Mouse (Mus musculus): ENCODE measurements around the gene Acaca. TPM values are rescaled to one million over a fixed set of nuclear protein-coding genes. Genes with fewer than 3 reads are reported as not detected.

Gene Acaca
- polyA plus RNA-seq, 1 experiment, result 5.0 TPM

- no peaks in the 10 kb centered on the region for H3K4me1 ChIP-seq (ENCODE audit: control insufficient read depth, insufficient read depth, low read length)
- no peak for TF ChIP-seq POLR2A (IDR thresholded peaks at IDR 0.05; ENCODE audit: borderline replicate concordance, low read depth, low read length)
- no peak for TF ChIP-seq CTCF (IDR thresholded peaks at IDR 0.05; ENCODE audit: low read depth, low read length)
- H3K27ac ChIP-seq (ENCODE audit: insufficient read depth, low read depth, low read length), result no peak overlapping the region
- H3K4me3 ChIP-seq (ENCODE audit: insufficient read depth, low read length), result no peak overlapping the region
Observed at GRCm38 (mm10) chr11:84141752-84142151, 12.3 kb downstream of the Acaca start.

- H3K4me1 ChIP-seq (ENCODE audit: control insufficient read depth, insufficient read depth, low read length), result no peaks in the 10 kb centered on the region
- H3K27ac ChIP-seq (ENCODE audit: insufficient read depth, low read depth, low read length), result no peak overlapping the region
- TF ChIP-seq POLR2A (IDR thresholded peaks at IDR 0.05; ENCODE audit: borderline replicate concordance, low read depth, low read length) (no peak), CTCF (IDR thresholded peaks at IDR 0.05; ENCODE audit: low read depth, low read length) (no peak)
- no peak overlapping the region for H3K4me3 ChIP-seq (ENCODE audit: insufficient read depth, low read length)
Observed at GRCm38 (mm10) chr11:84145201-84145798, 15.8 kb downstream of the Acaca start.

GRCm38 (mm10) chr11:84146081-84146480 is 16.6 kb downstream of the Acaca start:
- H3K27ac ChIP-seq (ENCODE audit: insufficient read depth, low read depth, low read length), result no peak overlapping the region
- H3K4me3 ChIP-seq (ENCODE audit: insufficient read depth, low read length), result no peak overlapping the region
- H3K4me1 ChIP-seq (ENCODE audit: control insufficient read depth, insufficient read depth, low read length), result no peaks in the 10 kb centered on the region
- no peak for TF ChIP-seq POLR2A (IDR thresholded peaks at IDR 0.05; ENCODE audit: borderline replicate concordance, low read depth, low read length)
- TF ChIP-seq CTCF (IDR thresholded peaks at IDR 0.05; ENCODE audit: low read depth, low read length), result no peak

GRCm38 (mm10) chr11:84150884-84151283 is 21.4 kb downstream of the Acaca start:
- TF ChIP-seq CTCF (IDR thresholded peaks at IDR 0.05; ENCODE audit: low read depth, low read length) (peak; percentile 39; the same call in 1 of the 2 replicates), POLR2A (IDR thresholded peaks at IDR 0.05; ENCODE audit: borderline replicate concordance, low read depth, low read length) (no peak)
- Histone ChIP-seq H3K4me1 (ENCODE audit: control insufficient read depth, insufficient read depth, low read length) (no peaks in the 10 kb centered on the region), H3K27ac (ENCODE audit: insufficient read depth, low read depth, low read length) (no peak overlapping the region), H3K4me3 (ENCODE audit: insufficient read depth, low read length) (no peak overlapping the region)

- TF ChIP-seq CTCF (IDR thresholded peaks at IDR 0.05; ENCODE audit: low read depth, low read length) (no peak), POLR2A (IDR thresholded peaks at IDR 0.05; ENCODE audit: borderline replicate concordance, low read depth, low read length) (no peak)
- H3K4me3 ChIP-seq (ENCODE audit: insufficient read depth, low read length), result no peak overlapping the region
- no peak overlapping the region for H3K27ac ChIP-seq (ENCODE audit: insufficient read depth, low read depth, low read length)
- H3K4me1 ChIP-seq (ENCODE audit: control insufficient read depth, insufficient read depth, low read length), result 0 out of 2 replicates have a peak, but pooled peaks cover 2% of the 10 kb centered on the region
Observed at GRCm38 (mm10) chr11:84156535-84157262, 27.2 kb downstream of the Acaca start.

GRCm38 (mm10) chr11:84164123-84164522 is 34.7 kb downstream of the Acaca start:
- H3K4me1 ChIP-seq (ENCODE audit: control insufficient read depth, insufficient read depth, low read length), result 0 out of 2 replicates have a peak, but pooled peaks cover 2% of the 10 kb centered on the region
- TF ChIP-seq POLR2A (IDR thresholded peaks at IDR 0.05; ENCODE audit: borderline replicate concordance, low read depth, low read length) (no peak), CTCF (IDR thresholded peaks at IDR 0.05; ENCODE audit: low read depth, low read length) (no peak)
- no peak overlapping the region for H3K4me3 ChIP-seq (ENCODE audit: insufficient read depth, low read length)
- H3K27ac ChIP-seq (ENCODE audit: insufficient read depth, low read depth, low read length), result no peak overlapping the region

- H3K4me1 ChIP-seq (ENCODE audit: control insufficient read depth, insufficient read depth, low read length), result 0 out of 2 replicates have a peak, but pooled peaks cover 2% of the 10 kb centered on the region
- no peak for TF ChIP-seq CTCF (IDR thresholded peaks at IDR 0.05; ENCODE audit: low read depth, low read length)
- TF ChIP-seq POLR2A (IDR thresholded peaks at IDR 0.05; ENCODE audit: borderline replicate concordance, low read depth, low read length), result no peak
- H3K4me3 ChIP-seq (ENCODE audit: insufficient read depth, low read length), result no peak overlapping the region
- H3K27ac ChIP-seq (ENCODE audit: insufficient read depth, low read depth, low read length), result no peak overlapping the region
Observed at GRCm38 (mm10) chr11:84164561-84164960, 35.1 kb downstream of the Acaca start.

GRCm38 (mm10) chr11:84167046-84167526 is 37.6 kb downstream of the Acaca start, which contains the start of gene Gm11437:
TSS of gene Gm11437 (minus strand) at chr11:84167476.
- TF ChIP-seq CTCF (IDR thresholded peaks at IDR 0.05; ENCODE audit: low read depth, low read length) (no peak), POLR2A (IDR thresholded peaks at IDR 0.05; ENCODE audit: borderline replicate concordance, low read depth, low read length) (no peak)
- H3K27ac ChIP-seq (ENCODE audit: insufficient read depth, low read depth, low read length), result no peak within 1 kb of the TSS
- no peaks in the 10 kb centered on the region for H3K4me1 ChIP-seq (ENCODE audit: control insufficient read depth, insufficient read depth, low read length)
- no peak within 1 kb of the TSS for H3K4me3 ChIP-seq (ENCODE audit: insufficient read depth, low read length)

GRCm38 (mm10) chr11:84168701-84169288 is 39.3 kb downstream of the Acaca start:
- H3K4me1 ChIP-seq (ENCODE audit: control insufficient read depth, insufficient read depth, low read length), result no peaks in the 10 kb centered on the region
- H3K4me3 ChIP-seq (ENCODE audit: insufficient read depth, low read length), result no peak overlapping the region
- TF ChIP-seq POLR2A (IDR thresholded peaks at IDR 0.05; ENCODE audit: borderline replicate concordance, low read depth, low read length) (no peak), CTCF (IDR thresholded peaks at IDR 0.05; ENCODE audit: low read depth, low read length) (no peak)
- H3K27ac ChIP-seq (ENCODE audit: insufficient read depth, low read depth, low read length), result no peak overlapping the region
